Mouse (Mus musculus): ENCODE data around the gene Pet100. TPM values are rescaled to one million over a fixed set of nuclear protein-coding genes. Genes with fewer than 3 reads are reported as not detected.

Pet100 gene
- polyA plus RNA-seq, 1 experiment from 2014 or later: 63.5 TPM

- H3K4me3 ChIP-seq (ENCODE audit: low read depth, low read length): no peak overlapping the region
- ATAC-seq: no peak
- H3K4me1 ChIP-seq (ENCODE audit: control insufficient read depth, insufficient read depth, low read length): no peaks in the 10 kb centered on the region
- H3K4me2 ChIP-seq (ENCODE audit: low read length): no peak overlapping the region
- WGBS: 32% methylated on average over 5 of the region's 5 CpGs
- H3K9ac ChIP-seq (ENCODE audit: low read depth, low read length): no peak overlapping the region
- H3K9me3 ChIP-seq (replicated peaks; ENCODE audit: control insufficient read depth, low read length, poor library complexity, severe bottlenecking): no peaks in the 10 kb centered on the region
- no peaks in the 10 kb centered on the region for H3K27me3 ChIP-seq (ENCODE audit: control insufficient read depth, insufficient read depth, low read depth, low read length)
- no peaks in the 10 kb centered on the region for H3K36me3 ChIP-seq (ENCODE audit: control insufficient read depth, insufficient read depth, low read length)
- H3K27ac ChIP-seq (ENCODE audit: low read length): no peak overlapping the region
These were observed 24.5 kb downstream of the Pet100 start for GRCm38 (mm10) chr8:3645804-3646203.

- no peak for ATAC-seq
- Histone ChIP-seq H3K9ac (ENCODE audit: low read depth, low read length) (no peak overlapping the region), H3K36me3 (ENCODE audit: control insufficient read depth, insufficient read depth, low read length) (no peaks in the 10 kb centered on the region), H3K9me3 (replicated peaks; ENCODE audit: control insufficient read depth, low read length, poor library complexity, severe bottlenecking) (no peaks in the 10 kb centered on the region), H3K4me3 (ENCODE audit: low read depth, low read length) (no peak overlapping the region), H3K27ac (ENCODE audit: low read length) (no peak overlapping the region), H3K27me3 (ENCODE audit: control insufficient read depth, insufficient read depth, low read depth, low read length) (no peaks in the 10 kb centered on the region), H3K4me1 (ENCODE audit: control insufficient read depth, insufficient read depth, low read length) (no peaks in the 10 kb centered on the region), H3K4me2 (ENCODE audit: low read length) (no peak overlapping the region)
- WGBS: 80% methylated on average over 6 of the region's 6 CpGs
These were observed 25.6 kb downstream of the Pet100 start for GRCm38 (mm10) chr8:3646824-3647531.

DNA sequence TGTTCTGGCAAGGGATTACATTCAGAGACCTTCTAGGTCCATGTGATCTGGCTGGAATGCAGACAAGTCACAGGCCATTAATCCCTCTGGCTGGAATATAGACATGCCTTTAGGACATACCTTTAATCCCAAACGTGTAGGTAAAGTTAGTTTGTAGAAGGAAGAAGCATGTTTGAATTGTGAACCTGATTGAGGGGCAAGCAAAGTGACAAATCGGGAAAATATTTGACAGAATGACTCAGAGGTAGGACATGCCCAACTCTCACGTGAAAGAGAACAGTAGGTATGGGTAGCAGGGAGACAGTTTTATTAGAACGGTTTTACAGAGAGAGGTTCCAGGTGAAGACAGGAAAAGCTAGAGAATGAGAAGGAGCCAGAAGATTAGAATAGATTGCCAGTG, 26.2 kb downstream of the Pet100 start:
- H3K4me1 ChIP-seq (ENCODE audit: control insufficient read depth, insufficient read depth, low read length): no peaks in the 10 kb centered on the region
- no peaks in the 10 kb centered on the region for H3K36me3 ChIP-seq (ENCODE audit: control insufficient read depth, insufficient read depth, low read length)
- H3K27me3 ChIP-seq (ENCODE audit: control insufficient read depth, insufficient read depth, low read depth, low read length): no peaks in the 10 kb centered on the region
- no peak overlapping the region for H3K4me3 ChIP-seq (ENCODE audit: low read depth, low read length)
- 78% methylated on average over 4 of the region's 4 CpGs for WGBS
- H3K27ac ChIP-seq (ENCODE audit: low read length): no peak overlapping the region
- no peak overlapping the region for H3K4me2 ChIP-seq (ENCODE audit: low read length)
- no peaks in the 10 kb centered on the region for H3K9me3 ChIP-seq (replicated peaks; ENCODE audit: control insufficient read depth, low read length, poor library complexity, severe bottlenecking)
- H3K9ac ChIP-seq (ENCODE audit: low read depth, low read length): no peak overlapping the region
- no peak for ATAC-seq

GRCm38 (mm10) chr8:3648268-3648667, 26.9 kb downstream of the Pet100 start:
- Histone ChIP-seq H3K9ac (ENCODE audit: low read depth, low read length) (no peak overlapping the region), H3K4me2 (ENCODE audit: low read length) (no peak overlapping the region), H3K27ac (ENCODE audit: low read length) (no peak overlapping the region), H3K27me3 (ENCODE audit: control insufficient read depth, insufficient read depth, low read depth, low read length) (no peaks in the 10 kb centered on the region), H3K9me3 (replicated peaks; ENCODE audit: control insufficient read depth, low read length, poor library complexity, severe bottlenecking) (no peaks in the 10 kb centered on the region), H3K4me3 (ENCODE audit: low read depth, low read length) (no peak overlapping the region), H3K36me3 (ENCODE audit: control insufficient read depth, insufficient read depth, low read length) (no peaks in the 10 kb centered on the region), H3K4me1 (ENCODE audit: control insufficient read depth, insufficient read depth, low read length) (no peaks in the 10 kb centered on the region)
- WGBS: 67% methylated on average over 2 of the region's 2 CpGs
- ATAC-seq: no peak

- WGBS: 18% methylated on average over 1 of the region's 1 CpGs
- H3K9me3 ChIP-seq (replicated peaks; ENCODE audit: control insufficient read depth, low read length, poor library complexity, severe bottlenecking): no peaks in the 10 kb centered on the region
- H3K27ac ChIP-seq (ENCODE audit: low read length): no peak overlapping the region
- no peaks in the 10 kb centered on the region for H3K4me1 ChIP-seq (ENCODE audit: control insufficient read depth, insufficient read depth, low read length)
- H3K4me3 ChIP-seq (ENCODE audit: low read depth, low read length): no peak overlapping the region
- no peak for ATAC-seq
- H3K9ac ChIP-seq (ENCODE audit: low read depth, low read length): no peak overlapping the region
- H3K27me3 ChIP-seq (ENCODE audit: control insufficient read depth, insufficient read depth, low read depth, low read length): no peaks in the 10 kb centered on the region
- H3K4me2 ChIP-seq (ENCODE audit: low read length): no peak overlapping the region
- no peaks in the 10 kb centered on the region for H3K36me3 ChIP-seq (ENCODE audit: control insufficient read depth, insufficient read depth, low read length)
These were observed 27.6 kb downstream of the Pet100 start for GRCm38 (mm10) chr8:3648990-3649389.

GRCm38 (mm10) chr8:3652845-3653244, 31.5 kb downstream of the Pet100 start:
- no peaks in the 10 kb centered on the region for H3K9me3 ChIP-seq (replicated peaks; ENCODE audit: control insufficient read depth, low read length, poor library complexity, severe bottlenecking)
- no peaks in the 10 kb centered on the region for H3K27me3 ChIP-seq (ENCODE audit: control insufficient read depth, insufficient read depth, low read depth, low read length)
- H3K4me2 ChIP-seq (ENCODE audit: low read length): no peak overlapping the region
- H3K9ac ChIP-seq (ENCODE audit: low read depth, low read length): no peak overlapping the region
- H3K4me1 ChIP-seq (ENCODE audit: control insufficient read depth, insufficient read depth, low read length): peaks cover 5% of the 10 kb centered on the region; the same call in 1 of the 2 replicates
- no peak overlapping the region for H3K4me3 ChIP-seq (ENCODE audit: low read depth, low read length)
- no peak overlapping the region for H3K27ac ChIP-seq (ENCODE audit: low read length)
- ATAC-seq: no peak
- 67% methylated on average over 3 of the region's 3 CpGs for whole genome bisulfite sequencing
- H3K36me3 ChIP-seq (ENCODE audit: control insufficient read depth, insufficient read depth, low read length): no peaks in the 10 kb centered on the region

DNA sequence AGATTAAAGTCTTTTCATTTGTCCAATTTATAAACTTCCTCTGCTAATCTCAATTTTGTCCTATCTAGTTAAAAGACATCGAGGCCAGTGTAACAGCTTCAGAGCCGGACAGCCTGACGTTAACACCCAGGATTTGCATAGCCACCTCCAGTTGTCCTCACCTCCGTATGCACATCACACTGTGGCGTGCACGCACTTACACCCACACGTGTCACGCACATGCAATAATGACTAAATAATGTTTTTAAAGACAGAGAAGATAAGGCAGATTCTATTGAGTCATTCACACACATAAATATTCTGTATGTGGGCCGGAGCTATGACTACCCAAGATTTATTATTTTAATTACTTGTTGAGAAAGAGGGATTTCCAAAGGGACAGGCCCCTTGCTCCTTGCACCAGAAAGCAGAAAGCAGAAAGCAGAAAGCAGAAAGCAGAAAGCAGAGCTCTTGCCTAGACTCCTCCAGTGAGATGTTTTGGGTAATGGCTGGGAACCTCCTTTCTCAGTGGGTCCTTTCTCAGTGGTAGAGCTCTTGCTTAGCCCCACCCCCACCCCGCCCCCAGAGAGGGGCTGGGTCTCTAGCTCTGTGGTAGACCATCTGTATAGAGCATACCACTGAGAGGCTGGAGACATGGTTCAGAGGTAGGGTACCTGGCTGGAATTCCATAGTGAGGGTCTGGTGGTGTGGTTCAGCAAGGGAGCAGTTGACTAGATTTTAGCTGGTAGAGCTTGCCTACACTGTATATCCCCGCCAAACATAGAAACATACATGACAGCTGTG, 33.6 kb downstream of the Pet100 start:
- no peak overlapping the region for H3K4me3 ChIP-seq (ENCODE audit: low read depth, low read length)
- no peak overlapping the region for H3K4me2 ChIP-seq (ENCODE audit: low read length)
- no peak for ATAC-seq
- 79% methylated on average over 11 of the region's 11 CpGs for WGBS
- H3K27me3 ChIP-seq (ENCODE audit: control insufficient read depth, insufficient read depth, low read depth, low read length): no peaks in the 10 kb centered on the region
- H3K4me1 ChIP-seq (ENCODE audit: control insufficient read depth, insufficient read depth, low read length): peaks cover 5% of the 10 kb centered on the region; the same call in 1 of the 2 replicates
- H3K9me3 ChIP-seq (replicated peaks; ENCODE audit: control insufficient read depth, low read length, poor library complexity, severe bottlenecking): no peaks in the 10 kb centered on the region
- H3K9ac ChIP-seq (ENCODE audit: low read depth, low read length): no peak overlapping the region
- no peak overlapping the region for H3K27ac ChIP-seq (ENCODE audit: low read length)
- no peaks in the 10 kb centered on the region for H3K36me3 ChIP-seq (ENCODE audit: control insufficient read depth, insufficient read depth, low read length)

DNA sequence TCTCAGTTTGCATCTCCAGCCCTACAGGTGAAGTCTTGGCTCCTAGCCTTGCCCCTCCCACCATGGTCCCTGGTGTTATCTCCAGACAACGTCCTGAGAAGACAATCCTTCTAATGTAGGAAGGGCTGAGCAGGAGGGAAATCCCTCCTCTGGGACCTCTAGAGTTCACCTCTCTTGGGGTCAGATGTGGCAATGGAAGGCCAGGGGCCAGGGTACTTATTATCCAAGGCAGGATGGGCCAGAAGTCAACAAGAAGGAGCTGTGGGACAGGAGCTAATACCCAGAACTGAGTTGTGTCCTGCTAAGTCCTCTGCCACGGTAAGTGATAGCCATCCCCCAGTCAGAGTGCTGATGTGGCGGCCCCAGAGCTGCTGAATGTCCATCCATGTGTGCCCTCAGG, 34.2 kb downstream of the Pet100 start, which contains the start of gene Retn:
Gene Retn (plus strand): TSS at position 245 of the 400 bp plus-strand sequence.
- WGBS: 78% methylated on average over 3 of the region's 3 CpGs
- Histone ChIP-seq H3K4me2 (ENCODE audit: low read length) (no peak within 1 kb of the TSS), H3K27ac (ENCODE audit: low read length) (no peak within 1 kb of the TSS), H3K27me3 (ENCODE audit: control insufficient read depth, insufficient read depth, low read depth, low read length) (no peaks in the 10 kb centered on the region), H3K4me1 (ENCODE audit: control insufficient read depth, insufficient read depth, low read length) (peaks cover 5% of the 10 kb centered on the region; the same call in 1 of the 2 replicates), H3K9me3 (replicated peaks; ENCODE audit: control insufficient read depth, low read length, poor library complexity, severe bottlenecking) (no peaks in the 10 kb centered on the region), H3K36me3 (ENCODE audit: control insufficient read depth, insufficient read depth, low read length) (no peaks in the 10 kb centered on the region), H3K9ac (ENCODE audit: low read depth, low read length) (no peak within 1 kb of the TSS), H3K4me3 (ENCODE audit: low read depth, low read length) (no peak within 1 kb of the TSS)
- no peak for ATAC-seq

All from midbrain, embryonic 16.5 days (tissue).